Mouse (Mus musculus) cerebellum, adult (tissue): ENCODE data around the gene Stab1.

Source experiments
- ATAC-seq: cut with Nextera tagmentation; 2 replicates; pipeline ENCODE4 v1.9.2; 2017; ENCODE audit warnings: mild to moderate bottlenecking, moderate library complexity, mixed read lengths; ENCODE audit not compliant: insufficient number of reproducible peaks, low FRiP score, low TSS enrichment

The Stab1 gene

GRCm38 (mm10) chr14:31165991-31166630, 2.3 kb downstream of the Stab1 start:
- no peak for ATAC-seq

- no peak for ATAC-seq
These were observed 3.0 kb downstream of the Stab1 start for GRCm38 (mm10) chr14:31165458-31165857.

DNA sequence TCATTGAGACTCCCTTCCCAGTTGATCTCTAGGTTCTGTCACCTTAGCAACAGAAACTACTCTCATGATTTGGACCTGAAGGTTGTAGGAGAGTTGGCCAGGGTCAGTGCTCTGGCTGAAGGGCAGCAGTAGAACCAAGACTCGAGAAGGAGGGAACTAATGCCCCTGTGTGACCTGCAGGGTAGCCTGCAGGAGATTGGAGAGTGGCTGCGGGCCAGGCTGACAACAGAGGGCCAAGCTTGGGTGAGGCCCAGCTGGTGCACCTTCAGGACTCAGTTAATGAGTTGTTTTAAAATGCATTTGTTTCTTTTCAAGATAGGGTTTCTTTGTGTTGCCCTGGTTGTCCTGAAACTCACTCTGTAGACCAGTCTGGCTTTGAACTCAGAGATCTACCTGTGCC, 3.4 kb downstream of the Stab1 start:
- ATAC-seq: no peak

- peak; percentile 37 for ATAC-seq
These were observed 4.4 kb downstream of the Stab1 start for GRCm38 (mm10) chr14:31164067-31164466.

DNA sequence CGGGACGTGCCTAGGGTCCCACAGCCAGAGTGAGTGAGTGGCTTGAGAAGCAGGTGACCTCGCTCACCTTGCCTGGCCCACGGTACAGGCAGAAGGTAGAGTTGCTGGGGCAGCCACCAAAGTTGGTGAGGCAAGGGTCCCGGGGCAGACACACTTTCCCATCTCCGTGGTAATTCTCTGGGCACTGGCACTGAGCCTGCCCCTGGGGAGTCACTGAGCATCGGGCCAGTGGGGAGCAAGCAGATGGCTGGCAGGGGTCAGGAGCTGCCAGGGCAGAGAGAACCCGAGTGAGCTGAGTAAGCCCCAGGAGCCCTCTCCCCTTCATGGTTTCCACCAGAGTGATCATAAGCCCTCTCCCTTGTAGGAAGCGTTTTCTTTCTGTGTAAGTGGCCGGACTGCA, 6.8 kb downstream of the Stab1 start:
- ATAC-seq: no peak

DNA sequence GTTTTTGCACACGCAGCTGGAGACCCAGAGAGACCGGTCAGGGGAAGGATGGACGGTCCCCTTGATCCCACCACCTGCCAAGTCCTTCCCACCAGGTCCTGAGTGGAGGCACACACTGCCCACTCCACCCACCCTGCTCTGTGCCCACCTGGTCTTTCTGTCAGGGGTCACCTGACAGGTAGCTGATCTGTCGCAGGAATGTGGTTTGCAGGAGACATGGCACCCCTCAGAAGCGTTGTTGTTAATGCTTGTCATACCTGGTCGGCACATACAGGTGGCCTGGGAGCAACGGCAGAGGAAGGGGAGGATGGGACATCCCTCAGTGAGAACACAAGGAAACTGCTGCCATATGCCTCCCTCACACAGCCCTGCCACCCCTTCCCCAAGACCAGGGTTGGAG, 7.2 kb downstream of the Stab1 start:
- ATAC-seq: no peak

DNA sequence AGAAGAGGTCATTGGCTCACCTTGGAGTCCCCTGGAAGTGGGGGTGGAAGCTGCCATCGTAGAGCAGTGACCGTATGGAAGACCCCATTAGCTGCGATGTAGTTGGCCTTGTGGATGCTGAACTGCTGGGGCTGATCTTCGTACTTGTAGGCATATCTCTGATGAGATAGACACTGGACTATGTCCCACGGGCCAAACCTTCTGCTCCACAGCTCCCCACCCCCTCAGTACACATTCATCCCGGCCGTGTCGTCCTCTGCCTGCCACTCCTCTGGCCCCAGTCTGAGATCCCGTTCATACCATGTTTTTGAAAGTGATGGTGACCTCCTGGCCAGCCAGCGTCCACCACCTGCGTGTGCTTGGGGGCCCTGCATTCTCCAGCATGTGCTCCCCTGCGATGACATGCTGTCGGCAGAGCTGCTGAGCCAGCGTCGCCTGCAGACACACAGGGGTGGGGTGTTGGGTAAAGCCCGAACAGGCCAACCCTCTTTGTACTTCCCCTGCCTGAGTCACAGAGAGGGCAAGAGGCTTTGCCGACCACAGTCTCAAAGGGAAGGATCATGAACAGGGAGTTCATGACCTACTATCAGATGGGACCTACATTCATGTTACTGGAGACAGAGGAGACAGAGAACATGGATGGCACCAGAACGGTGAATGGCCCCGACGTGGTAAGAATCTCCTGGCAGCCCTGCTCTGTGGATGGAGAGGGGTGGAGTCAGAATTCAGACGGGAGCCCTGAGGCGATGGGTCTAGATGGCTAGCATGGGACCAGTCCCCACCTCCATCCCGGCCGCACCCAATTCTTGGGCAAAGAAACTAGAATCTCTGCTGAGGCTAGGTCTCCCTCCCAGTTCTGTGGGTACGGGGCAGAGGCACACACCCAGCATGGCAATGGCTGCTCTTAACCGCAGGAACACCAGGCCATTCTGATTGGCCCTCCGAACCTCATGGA, 8.0 kb downstream of the Stab1 start:
- no peak for ATAC-seq

DNA sequence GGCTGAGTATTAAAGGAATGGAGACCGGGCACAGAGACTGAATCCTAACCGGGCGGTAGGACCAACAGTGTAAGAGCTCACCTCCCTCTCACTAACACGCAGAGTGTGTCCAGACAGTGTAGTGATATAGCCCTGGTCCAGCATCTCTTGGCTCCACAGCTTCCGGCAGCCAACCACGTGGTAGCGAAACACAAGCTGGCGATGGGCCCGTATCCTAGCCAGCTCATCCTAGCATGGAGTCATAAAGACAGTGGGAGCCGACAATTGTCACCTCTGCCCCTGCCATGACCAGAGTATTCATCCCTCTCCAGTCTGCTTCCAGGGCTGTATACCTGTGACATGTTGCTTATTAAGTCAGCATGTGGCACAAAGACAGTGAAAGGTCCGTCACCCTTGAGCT, 22.7 kb downstream of the Stab1 start:
- no peak for ATAC-seq

DNA sequence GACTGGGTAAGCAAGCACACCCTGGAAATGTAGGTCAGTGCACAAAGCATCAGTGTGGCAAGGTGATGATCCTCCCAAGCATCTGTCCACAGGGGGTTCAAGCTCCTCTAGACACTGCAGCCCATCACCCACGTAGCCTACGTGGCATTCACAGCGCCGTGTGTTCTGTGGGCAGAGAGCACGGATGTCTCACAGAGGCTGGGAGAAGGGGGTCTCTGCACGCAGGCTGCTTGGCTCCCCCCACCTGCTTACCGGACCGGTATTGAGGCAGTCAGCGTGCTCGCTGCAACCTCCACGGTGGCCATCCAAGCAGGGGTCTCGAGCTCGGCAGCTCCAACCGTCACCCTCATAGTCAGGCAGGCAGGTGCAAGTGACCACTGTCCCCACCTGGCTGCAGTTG, 27.4 kb downstream of the Stab1 start:
- ATAC-seq: no peak

DNA sequence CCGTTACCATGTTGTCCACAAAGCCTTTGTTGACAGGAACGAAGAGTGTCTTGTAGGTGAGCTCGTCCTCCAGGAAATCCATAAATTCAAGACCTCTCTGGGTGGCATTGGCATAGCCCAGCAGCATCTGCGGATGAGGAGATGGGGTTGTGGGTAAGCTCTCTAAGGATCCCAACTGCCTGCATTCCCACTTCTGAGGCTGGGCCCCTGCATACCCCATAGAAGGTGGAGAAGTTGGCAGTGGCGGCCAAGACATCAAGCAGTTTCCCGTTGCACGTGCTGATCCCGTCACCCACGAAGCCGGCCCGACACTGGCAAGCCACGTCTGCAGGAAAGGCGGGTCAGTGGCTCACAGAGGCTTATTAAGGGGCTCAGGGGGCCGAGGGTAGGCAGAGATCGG, 28.3 kb downstream of the Stab1 start:
- ATAC-seq: no peak

DNA sequence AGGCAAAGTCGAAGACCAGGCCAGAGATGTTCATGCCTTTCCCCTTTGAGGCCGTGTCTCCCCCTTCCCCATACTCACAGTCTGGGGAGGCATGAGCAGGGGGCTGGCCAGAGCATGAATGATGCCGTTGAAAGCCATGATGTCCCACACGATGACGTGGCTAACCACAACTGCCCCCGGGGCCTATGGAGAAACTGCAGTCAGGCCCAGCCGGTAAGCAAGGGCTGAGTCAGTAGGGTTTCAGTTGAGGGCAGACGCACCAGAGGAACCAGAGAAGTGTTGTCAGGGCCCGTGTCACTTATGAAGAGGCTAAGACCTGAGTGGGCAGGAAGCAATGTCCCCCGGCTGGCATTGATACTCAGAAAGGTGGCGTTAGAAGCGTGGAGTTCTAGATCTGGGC, 28.8 kb downstream of the Stab1 start:
- ATAC-seq: no peak

- ATAC-seq: no peak
These were observed 29.5 kb downstream of the Stab1 start for GRCm38 (mm10) chr14:31138897-31139429.

- ATAC-seq: no peak
These were observed 30.1 kb downstream of the Stab1 start for GRCm38 (mm10) chr14:31138219-31138896.

- no peak for ATAC-seq
These were observed 30.6 kb downstream of the Stab1 start for GRCm38 (mm10) chr14:31137791-31138190.

GRCm38 (mm10) chr14:31137281-31137595, 31.2 kb downstream of the Stab1 start:
- ATAC-seq: no peak

DNA sequence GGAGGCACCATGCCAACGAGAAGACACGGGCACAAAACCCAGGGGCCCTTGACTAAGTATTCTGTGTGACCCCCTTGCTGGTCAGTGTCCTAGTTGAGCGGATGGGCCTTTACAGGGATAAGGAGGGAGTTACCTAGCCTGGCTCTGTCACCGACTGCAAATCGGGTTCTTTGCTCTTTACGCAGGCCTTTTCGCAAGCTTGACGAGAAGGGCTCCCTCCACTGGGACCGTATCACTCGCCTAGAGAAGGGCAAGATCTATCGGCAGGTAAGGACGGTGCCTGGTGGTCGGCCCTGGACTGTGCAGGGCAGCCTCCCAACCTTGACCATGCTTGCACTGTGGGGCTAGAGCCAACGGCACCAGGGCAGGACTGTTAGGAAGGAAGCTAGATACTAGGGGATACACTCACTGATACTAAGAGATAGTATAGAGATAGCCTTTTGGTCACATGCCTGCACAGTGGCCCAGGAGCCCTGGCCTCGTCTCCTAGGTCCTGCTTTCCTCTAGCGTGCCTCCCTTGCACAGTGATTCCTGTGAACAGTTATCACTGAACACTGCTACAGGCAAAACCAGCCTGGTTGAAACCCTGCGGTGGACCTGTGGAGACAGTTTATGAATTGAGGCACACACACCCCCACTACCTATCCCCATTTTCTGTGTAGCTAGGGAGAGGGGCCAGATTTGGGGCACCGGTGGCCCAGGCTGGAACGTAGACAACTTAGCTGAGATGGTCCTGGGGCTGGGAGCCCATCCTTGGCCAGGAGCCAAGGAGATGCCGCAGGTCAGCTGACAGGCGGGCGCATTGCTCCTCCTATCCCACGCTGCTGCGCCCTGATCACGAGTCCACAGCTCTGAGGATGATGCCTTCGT, 31.8 kb downstream of the Stab1 start:
- ATAC-seq: no peak

DNA sequence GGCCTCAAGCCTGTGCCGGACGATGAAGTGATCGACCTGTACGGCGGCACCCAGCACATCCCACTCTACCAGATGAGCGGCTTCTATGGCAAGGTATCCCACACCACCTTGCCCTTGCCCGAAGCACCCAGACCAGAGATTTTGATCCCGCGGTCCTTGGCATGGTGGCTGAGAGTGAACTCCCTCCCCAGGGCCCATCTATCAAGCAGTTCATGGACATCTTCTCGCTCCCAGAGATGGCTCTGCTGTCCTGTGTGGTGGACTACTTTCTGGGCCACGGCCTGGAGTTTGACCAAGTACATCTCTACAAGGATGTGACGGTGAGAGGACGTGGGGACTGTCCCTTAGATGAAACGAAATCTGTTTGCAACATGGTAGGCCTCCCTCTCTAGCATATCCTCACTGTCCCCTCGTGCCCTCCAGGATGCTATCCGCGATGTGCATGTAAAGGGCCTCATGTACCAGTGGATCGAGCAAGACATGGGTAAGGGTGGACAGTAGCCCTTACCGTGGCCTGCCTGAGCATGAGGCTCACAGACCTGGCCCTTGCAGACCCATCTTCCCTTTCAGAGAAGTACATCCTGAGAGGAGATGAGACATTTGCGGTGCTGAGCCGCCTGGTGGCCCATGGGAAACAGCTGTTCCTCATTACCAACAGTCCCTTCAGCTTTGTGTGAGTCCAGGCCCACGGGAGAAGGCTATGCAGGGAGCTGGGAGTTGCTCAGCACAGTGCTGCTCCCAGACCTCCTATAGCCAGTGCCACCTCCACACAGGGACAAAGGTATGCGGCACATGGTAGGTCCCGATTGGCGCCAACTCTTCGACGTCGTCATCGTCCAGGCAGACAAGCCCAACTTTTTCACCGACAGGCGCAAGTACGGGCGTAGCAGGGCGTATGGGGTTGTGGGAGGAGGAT, 32.7 kb downstream of the Stab1 start:
- ATAC-seq: no peak

GRCm38 (mm10) chr14:31134015-31135000, 34.1 kb downstream of the Stab1 start:
- no peak for ATAC-seq
